Mouse (Mus musculus): ENCODE results near the gene Vmn2r88. TPM values are rescaled to one million over a fixed set of nuclear protein-coding genes. Genes with fewer than 3 reads are reported as not detected.

The Vmn2r88 gene
- polyA plus RNA-seq (2015; fragmentation: Nextera tagmentation; extraction: Ambion mirVana): not detected in 2 replicates

- no peak within 1 kb of the TSS for H3K27ac ChIP-seq (ENCODE audit: low read length)
- H3K27me3 ChIP-seq (replicated peaks; ENCODE audit: insufficient read depth, low read length): no peaks in the 10 kb centered on the region
- H3K4me2 ChIP-seq (replicated peaks; ENCODE audit: low read depth, low read length): no peak within 1 kb of the TSS
- H3K9ac ChIP-seq (replicated peaks; ENCODE audit: low read depth): no peak within 1 kb of the TSS
- WGBS: 75% methylated on average over 1 of the region's 1 CpGs
- DNase-seq (ENCODE audit: low spot score): no peak
- H3K4me1 ChIP-seq (ENCODE audit: insufficient read depth, low read depth, low read length): no peaks in the 10 kb centered on the region
- TF ChIP-seq EP300 (IDR thresholded peaks at IDR 0.05) (no peak), CTCF (IDR thresholded peaks at IDR 0.05) (no peak)
- no peaks in the 10 kb centered on the region for H3K36me3 ChIP-seq (ENCODE audit: insufficient read depth, low read length)
- H3K4me3 ChIP-seq (ENCODE audit: low read depth, low read length): no peak within 1 kb of the TSS
- no peak for ATAC-seq
- no peaks in the 10 kb centered on the region for H3K9me3 ChIP-seq (ENCODE audit: low read length)
These were observed at the start of gene Vmn2r88 for GRCm38 (mm10) chr14:51410520-51410919. Vmn2r88 (plus strand) TSS chr14:51410820.

GRCm38 (mm10) chr14:51361456-51361855 lies 49.2 kb upstream of the Vmn2r88 start, which contains the start of gene Gm7247:
Gm7247 (plus strand) TSS chr14:51361756.
- Histone ChIP-seq H3K27me3 (replicated peaks; ENCODE audit: insufficient read depth, low read length) (no peaks in the 10 kb centered on the region), H3K27ac (ENCODE audit: low read length) (no peak within 1 kb of the TSS), H3K4me2 (replicated peaks; ENCODE audit: low read depth, low read length) (no peak within 1 kb of the TSS), H3K9me3 (ENCODE audit: low read length) (no peaks in the 10 kb centered on the region), H3K9ac (replicated peaks; ENCODE audit: low read depth) (no peak within 1 kb of the TSS), H3K4me3 (ENCODE audit: low read depth, low read length) (no peak within 1 kb of the TSS), H3K4me1 (ENCODE audit: insufficient read depth, low read depth, low read length) (no peaks in the 10 kb centered on the region), H3K36me3 (ENCODE audit: insufficient read depth, low read length) (no peaks in the 10 kb centered on the region)
- TF ChIP-seq EP300 (IDR thresholded peaks at IDR 0.05) (no peak), CTCF (IDR thresholded peaks at IDR 0.05) (no peak)
- 74% methylated on average over 1 of the region's 1 CpGs for WGBS
- ATAC-seq (no peak), DNase-seq (ENCODE audit: low spot score) (no peak)

- Histone ChIP-seq H3K27me3 (replicated peaks; ENCODE audit: insufficient read depth, low read length) (no peaks in the 10 kb centered on the region), H3K4me1 (ENCODE audit: insufficient read depth, low read depth, low read length) (no peaks in the 10 kb centered on the region), H3K27ac (ENCODE audit: low read length) (no peak overlapping the region), H3K4me3 (ENCODE audit: low read depth, low read length) (no peak overlapping the region), H3K9ac (replicated peaks; ENCODE audit: low read depth) (no peak overlapping the region), H3K36me3 (ENCODE audit: insufficient read depth, low read length) (no peaks in the 10 kb centered on the region), H3K9me3 (ENCODE audit: low read length) (no peaks in the 10 kb centered on the region), H3K4me2 (replicated peaks; ENCODE audit: low read depth, low read length) (no peak overlapping the region)
- ATAC-seq (no peak), DNase-seq (ENCODE audit: low spot score) (no peak)
- TF ChIP-seq EP300 (IDR thresholded peaks at IDR 0.05) (no peak), CTCF (IDR thresholded peaks at IDR 0.05) (no peak)
- WGBS: 93% methylated on average over 20 of the region's 20 CpGs
These were observed 27.8 kb upstream of the Vmn2r88 start for GRCm38 (mm10) chr14:51382805-51383204.

GRCm38 (mm10) chr14:51384351-51384750 lies 26.3 kb upstream of the Vmn2r88 start:
- no peaks in the 10 kb centered on the region for H3K36me3 ChIP-seq (ENCODE audit: insufficient read depth, low read length)
- TF ChIP-seq EP300 (IDR thresholded peaks at IDR 0.05): no peak
- no peak for TF ChIP-seq CTCF (IDR thresholded peaks at IDR 0.05)
- DNase-seq (ENCODE audit: low spot score) (no peak), ATAC-seq (no peak)
- 96% methylated on average over 10 of the region's 10 CpGs for WGBS
- no peak overlapping the region for H3K4me3 ChIP-seq (ENCODE audit: low read depth, low read length)
- H3K9ac ChIP-seq (replicated peaks; ENCODE audit: low read depth): no peak overlapping the region
- no peaks in the 10 kb centered on the region for H3K9me3 ChIP-seq (ENCODE audit: low read length)
- no peaks in the 10 kb centered on the region for H3K4me1 ChIP-seq (ENCODE audit: insufficient read depth, low read depth, low read length)
- H3K4me2 ChIP-seq (replicated peaks; ENCODE audit: low read depth, low read length): no peak overlapping the region
- no peak overlapping the region for H3K27ac ChIP-seq (ENCODE audit: low read length)
- H3K27me3 ChIP-seq (replicated peaks; ENCODE audit: insufficient read depth, low read length): no peaks in the 10 kb centered on the region

GRCm38 (mm10) chr14:51385741-51386140 lies 24.9 kb upstream of the Vmn2r88 start:
- 87% methylated on average over 4 of the region's 4 CpGs for WGBS
- H3K9me3 ChIP-seq (ENCODE audit: low read length): no peaks in the 10 kb centered on the region
- TF ChIP-seq EP300 (IDR thresholded peaks at IDR 0.05) (no peak), CTCF (IDR thresholded peaks at IDR 0.05) (no peak)
- H3K27ac ChIP-seq (ENCODE audit: low read length): no peak overlapping the region
- H3K36me3 ChIP-seq (ENCODE audit: insufficient read depth, low read length): no peaks in the 10 kb centered on the region
- H3K4me2 ChIP-seq (replicated peaks; ENCODE audit: low read depth, low read length): no peak overlapping the region
- H3K27me3 ChIP-seq (replicated peaks; ENCODE audit: insufficient read depth, low read length): no peaks in the 10 kb centered on the region
- ATAC-seq (no peak), DNase-seq (ENCODE audit: low spot score) (no peak)
- H3K4me1 ChIP-seq (ENCODE audit: insufficient read depth, low read depth, low read length): no peaks in the 10 kb centered on the region
- no peak overlapping the region for H3K9ac ChIP-seq (replicated peaks; ENCODE audit: low read depth)
- no peak overlapping the region for H3K4me3 ChIP-seq (ENCODE audit: low read depth, low read length)

- Histone ChIP-seq H3K36me3 (ENCODE audit: insufficient read depth, low read length) (no peaks in the 10 kb centered on the region), H3K27me3 (replicated peaks; ENCODE audit: insufficient read depth, low read length) (no peaks in the 10 kb centered on the region), H3K9ac (replicated peaks; ENCODE audit: low read depth) (no peak overlapping the region), H3K27ac (ENCODE audit: low read length) (no peak overlapping the region), H3K4me1 (ENCODE audit: insufficient read depth, low read depth, low read length) (no peaks in the 10 kb centered on the region), H3K4me2 (replicated peaks; ENCODE audit: low read depth, low read length) (no peak overlapping the region), H3K9me3 (ENCODE audit: low read length) (no peaks in the 10 kb centered on the region), H3K4me3 (ENCODE audit: low read depth, low read length) (no peak overlapping the region)
- TF ChIP-seq EP300 (IDR thresholded peaks at IDR 0.05): no peak
- TF ChIP-seq CTCF (IDR thresholded peaks at IDR 0.05): no peak
- DNase-seq (ENCODE audit: low spot score) (no peak), ATAC-seq (no peak)
- WGBS: 93% methylated on average over 8 of the region's 8 CpGs
These were observed 22.9 kb upstream of the Vmn2r88 start for GRCm38 (mm10) chr14:51387768-51388167.

- Histone ChIP-seq H3K36me3 (ENCODE audit: insufficient read depth, low read length) (no peaks in the 10 kb centered on the region), H3K9me3 (ENCODE audit: low read length) (no peaks in the 10 kb centered on the region), H3K4me2 (replicated peaks; ENCODE audit: low read depth, low read length) (no peak overlapping the region), H3K4me3 (ENCODE audit: low read depth, low read length) (no peak overlapping the region), H3K27ac (ENCODE audit: low read length) (no peak overlapping the region), H3K27me3 (replicated peaks; ENCODE audit: insufficient read depth, low read length) (no peaks in the 10 kb centered on the region), H3K4me1 (ENCODE audit: insufficient read depth, low read depth, low read length) (no peaks in the 10 kb centered on the region), H3K9ac (replicated peaks; ENCODE audit: low read depth) (no peak overlapping the region)
- WGBS: 92% methylated on average over 9 of the region's 9 CpGs
- ATAC-seq: no peak
- no peak for DNase-seq (ENCODE audit: low spot score)
- no peak for TF ChIP-seq EP300 (IDR thresholded peaks at IDR 0.05)
- TF ChIP-seq CTCF (IDR thresholded peaks at IDR 0.05): no peak
These were observed 22.4 kb upstream of the Vmn2r88 start for GRCm38 (mm10) chr14:51388222-51388621.

Measured in lung, postnatal 0 days (tissue).